Mouse (Mus musculus) embryonic facial prominence, embryonic 10.5 days (tissue): ENCODE data around the gene Stx18. TPM values are rescaled to one million over a fixed set of nuclear protein-coding genes. Genes with fewer than 3 reads are reported as not detected.
A peak's percentile ranks its signal among the peaks of the same experiment; 100 is the strongest.

ENCODE experiments used
- DNase-seq: peaks from one replicate; pipeline ENCODE4 v3.0.0-alpha.2; 2017; ENCODE audit warnings: low spot score
- H3K27ac ChIP-seq: fragments of 300-500 bp; sonication (generic); replicated peaks from 2 replicates; pipeline ENCODE4 v1.5.1; 2016; ENCODE audit warnings: mild to moderate bottlenecking
- H3K27me3 ChIP-seq: fragments of 300-500 bp; sonication (generic); replicated peaks from 2 replicates; pipeline ENCODE4 v1.6.1; 2016; ENCODE audit warnings: low read depth, mild to moderate bottlenecking; ENCODE audit not compliant: poor library complexity, severe bottlenecking
- H3K36me3 ChIP-seq: fragments of 300-500 bp; sonication (generic); replicated peaks from 2 replicates; pipeline ENCODE4 v1.6.1; 2016; ENCODE audit warnings: mild to moderate bottlenecking, moderate library complexity
- H3K4me1 ChIP-seq: fragments of 300-500 bp; sonication (generic); 2 replicates; pipeline ENCODE4 v1.6.1; 2016
- H3K4me3 ChIP-seq: fragments of 300-500 bp; sonication (generic); 2 replicates; pipeline ENCODE4 v1.5.1; 2016; ENCODE audit warnings: mild to moderate bottlenecking, moderate library complexity
- H3K9me3 ChIP-seq: fragments of 300-500 bp; sonication (generic); 2 replicates; pipeline ENCODE4 v1.6.1; 2016; ENCODE audit warnings: mild to moderate bottlenecking
- WGBS: fragments of 180-500 bp; shearing (Covaris S2); methylation state at CpG from one replicate; pipeline ENCODE4 v1.1.7; 2016; 5-methylcytosine and 5-hydroxymethylcytosine counted together
- polyA plus RNA-seq: library from polyadenylated mRNA; unstranded; fragments of >200 nt; fragmentation: Nextera tagmentation; extraction: Ambion mirVana; gene quantifications from 2 replicates; pipeline ENCODE4 v1.2.1, GENCODE M21; 2016

Stx18 gene
- polyA plus RNA-seq, 1 experiment from 2014 or later = 54.8 TPM

DNA sequence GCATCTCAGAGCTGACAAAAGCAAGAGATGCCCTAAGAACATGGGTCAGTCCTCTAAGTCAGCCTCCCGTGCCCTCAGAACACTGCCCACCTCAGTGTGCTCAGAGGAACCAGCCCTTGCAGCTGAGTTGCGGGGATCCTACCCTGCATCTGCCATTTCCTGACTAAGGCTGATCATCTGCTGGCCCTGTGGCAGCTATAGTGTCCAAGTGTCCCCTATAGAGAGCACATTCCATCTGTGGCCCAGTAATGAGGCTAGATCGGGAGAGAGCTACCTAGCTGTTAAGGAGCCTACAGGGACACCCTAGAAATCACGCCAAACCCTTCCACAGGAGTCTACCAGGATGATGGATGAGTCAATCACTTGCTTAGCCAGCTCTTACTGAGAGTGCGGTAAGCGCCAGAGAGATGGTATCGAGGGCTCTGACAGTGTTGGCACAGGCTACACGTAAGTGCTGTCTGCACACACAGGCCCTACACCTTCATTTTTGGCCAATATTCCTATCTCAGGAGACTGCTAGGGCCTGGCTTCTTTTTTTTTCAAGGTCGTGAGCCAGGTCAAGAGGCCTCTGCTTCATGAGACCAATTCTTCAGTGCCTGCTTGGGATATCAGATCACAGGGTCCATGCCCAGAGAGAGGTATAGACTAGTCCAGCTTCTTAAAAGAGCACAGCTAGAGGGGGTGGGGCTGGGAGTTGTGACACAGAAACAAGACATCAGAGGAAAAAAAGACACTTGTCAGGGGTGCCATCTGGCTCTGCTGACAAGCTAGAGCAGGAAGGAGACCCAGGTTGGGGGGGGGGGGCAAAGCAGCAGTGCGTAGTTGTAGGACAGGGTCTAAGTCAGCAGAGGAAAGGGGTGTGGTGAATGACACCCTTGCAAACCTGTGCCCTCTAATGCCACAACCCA, 113.9 kb downstream of the Stx18 start:
- H3K4me1 ChIP-seq = peaks cover 2% of the 10 kb centered on the region
- H3K4me3 ChIP-seq = no peak overlapping the region
- DNase-seq = no peak
- H3K9me3 ChIP-seq = peaks cover 11% of the 10 kb centered on the region
- peaks cover 6% of the 10 kb centered on the region for H3K27me3 ChIP-seq
- H3K27ac ChIP-seq = no peak overlapping the region
- H3K36me3 ChIP-seq = peaks cover 100% of the 10 kb centered on the region
- 90% methylated on average over 10 of the region's 10 CpGs for WGBS

DNA sequence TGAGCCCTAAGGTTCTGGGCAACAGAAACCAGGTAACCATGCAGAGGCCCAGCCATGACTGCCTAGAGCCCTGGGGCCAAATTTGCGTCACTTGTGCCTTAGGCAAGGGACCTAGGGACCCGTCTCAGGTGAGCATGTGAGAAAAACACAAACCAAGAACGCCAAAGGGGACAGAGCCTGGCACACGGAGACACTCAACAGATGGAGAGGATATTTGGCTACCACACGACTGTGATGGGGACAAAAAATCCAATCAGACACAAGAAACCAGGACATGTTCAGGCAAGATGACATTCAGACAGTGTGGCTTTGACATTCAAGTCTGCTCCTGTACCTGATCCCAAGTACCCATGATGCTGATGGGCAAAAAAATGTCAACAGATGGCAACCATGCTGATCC, 115.1 kb downstream of the Stx18 start:
- H3K4me3 ChIP-seq = no peak overlapping the region
- H3K27ac ChIP-seq = no peak overlapping the region
- H3K4me1 ChIP-seq = peaks cover 14% of the 10 kb centered on the region
- 92% methylated on average over 5 of the region's 5 CpGs for WGBS
- peaks cover 11% of the 10 kb centered on the region for H3K9me3 ChIP-seq
- H3K27me3 ChIP-seq = peaks cover 16% of the 10 kb centered on the region
- DNase-seq = no peak
- H3K36me3 ChIP-seq = peaks cover 92% of the 10 kb centered on the region

DNA sequence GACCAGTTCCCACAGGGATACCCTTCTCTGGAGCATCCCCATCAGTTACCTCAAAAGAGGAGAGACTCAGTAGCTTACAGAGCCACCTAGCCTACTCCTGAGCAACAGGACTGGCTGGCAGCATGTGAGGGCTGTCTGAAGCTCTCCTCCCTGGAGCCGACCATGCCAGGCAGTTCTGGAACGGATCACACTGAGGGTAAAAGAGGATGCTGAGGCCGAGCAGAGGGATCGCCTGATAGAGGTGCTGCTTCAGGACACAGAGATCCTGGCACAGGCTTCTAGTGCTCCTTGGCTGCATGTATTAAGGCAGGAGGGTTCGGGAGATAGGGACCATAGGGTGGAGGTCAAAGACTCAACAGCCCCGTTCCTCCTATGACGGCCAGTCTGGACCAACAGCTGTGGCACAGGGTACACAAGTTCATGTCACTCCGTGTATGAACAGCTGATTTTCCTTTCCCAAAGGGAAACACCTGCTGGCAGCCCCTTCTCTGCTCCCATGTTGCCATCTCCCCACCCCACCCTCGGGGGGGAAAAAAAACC, 119.0 kb downstream of the Stx18 start:
- WGBS = 69% methylated on average over 9 of the region's 9 CpGs
- DNase-seq = no peak
- Histone ChIP-seq H3K27me3 (peaks cover 51% of the 10 kb centered on the region), H3K4me3 (peak overlapping the region; percentile 71), H3K9me3 (peaks cover 11% of the 10 kb centered on the region), H3K4me1 (peaks cover 27% of the 10 kb centered on the region), H3K36me3 (peaks cover 53% of the 10 kb centered on the region), H3K27ac (peak overlapping the region; percentile 93; the same call in 1 of the 2 replicates)

DNA sequence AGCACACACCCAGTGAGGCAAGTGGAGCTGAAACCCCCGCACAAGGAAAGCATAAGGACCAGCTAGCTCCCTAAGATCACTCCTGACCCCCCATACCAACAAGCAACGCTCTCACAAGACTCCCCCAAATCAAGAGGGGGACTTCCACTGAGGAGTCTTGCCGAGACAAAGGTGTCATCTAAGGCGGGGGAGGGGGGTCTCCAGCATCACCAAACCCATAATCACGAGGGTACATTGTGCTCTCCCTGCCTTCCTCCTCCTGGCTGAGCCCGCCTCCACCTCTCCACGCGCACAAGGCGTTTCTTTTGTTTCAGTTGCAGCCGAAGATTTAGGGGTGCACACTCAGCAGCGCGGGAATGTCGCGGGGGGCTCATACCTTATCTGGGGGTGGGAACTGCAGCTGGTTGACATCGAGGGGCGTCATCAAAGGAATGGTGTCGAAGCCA, 120.0 kb downstream of the Stx18 start:
- DNase-seq = peak; percentile 58
- 4% methylated on average over 17 of the region's 17 CpGs for WGBS
- Histone ChIP-seq H3K36me3 (peaks cover 43% of the 10 kb centered on the region), H3K4me1 (peaks cover 33% of the 10 kb centered on the region), H3K9me3 (peaks cover 11% of the 10 kb centered on the region), H3K4me3 (peak overlapping the region; percentile 71), H3K27me3 (peaks cover 56% of the 10 kb centered on the region), H3K27ac (peak overlapping the region; percentile 93)

DNA sequence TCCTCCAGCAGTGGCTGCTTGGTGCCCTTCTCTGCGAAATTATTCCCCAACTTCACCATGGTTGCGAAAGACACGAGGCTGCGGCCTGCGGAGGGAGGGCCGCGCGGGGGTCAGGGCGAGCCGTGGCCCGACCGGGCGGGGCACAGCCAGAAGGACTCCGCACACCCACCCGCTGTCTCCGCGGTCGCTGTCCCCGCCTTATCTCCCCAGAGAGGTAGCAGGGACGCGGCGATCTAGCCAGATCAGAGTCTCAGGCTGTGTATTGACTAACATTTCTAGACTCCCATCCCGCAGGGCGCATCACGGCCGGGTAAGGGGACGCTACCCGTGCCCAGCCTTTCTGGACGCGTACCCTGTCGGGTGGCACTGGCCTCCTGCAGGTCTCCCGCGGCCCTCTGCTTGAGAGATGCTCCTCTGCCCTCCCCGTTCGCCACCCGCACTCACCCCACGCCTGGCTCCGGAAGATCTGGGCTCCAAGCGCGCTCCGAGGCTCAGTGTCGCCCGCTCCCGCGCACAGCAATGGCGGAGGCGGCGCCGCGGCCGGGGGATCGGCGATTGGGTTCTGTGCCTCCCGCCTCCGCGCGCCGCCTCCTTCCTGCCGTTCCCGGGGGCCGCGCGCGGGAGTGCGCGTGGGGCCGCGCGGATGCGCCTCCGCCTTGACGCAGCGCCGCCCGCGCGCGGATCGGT, 120.5 kb downstream of the Stx18 start:
- peaks cover 38% of the 10 kb centered on the region for H3K36me3 ChIP-seq
- peaks cover 56% of the 10 kb centered on the region for H3K27me3 ChIP-seq
- peaks cover 33% of the 10 kb centered on the region for H3K4me1 ChIP-seq
- peak overlapping the region; percentile 71 for H3K4me3 ChIP-seq
- WGBS = under 1% methylated on average over 79 of the region's 79 CpGs
- peak overlapping the region; percentile 93 for H3K27ac ChIP-seq
- peaks cover 10% of the 10 kb centered on the region for H3K9me3 ChIP-seq
- peak; percentile 80 for DNase-seq

DNA sequence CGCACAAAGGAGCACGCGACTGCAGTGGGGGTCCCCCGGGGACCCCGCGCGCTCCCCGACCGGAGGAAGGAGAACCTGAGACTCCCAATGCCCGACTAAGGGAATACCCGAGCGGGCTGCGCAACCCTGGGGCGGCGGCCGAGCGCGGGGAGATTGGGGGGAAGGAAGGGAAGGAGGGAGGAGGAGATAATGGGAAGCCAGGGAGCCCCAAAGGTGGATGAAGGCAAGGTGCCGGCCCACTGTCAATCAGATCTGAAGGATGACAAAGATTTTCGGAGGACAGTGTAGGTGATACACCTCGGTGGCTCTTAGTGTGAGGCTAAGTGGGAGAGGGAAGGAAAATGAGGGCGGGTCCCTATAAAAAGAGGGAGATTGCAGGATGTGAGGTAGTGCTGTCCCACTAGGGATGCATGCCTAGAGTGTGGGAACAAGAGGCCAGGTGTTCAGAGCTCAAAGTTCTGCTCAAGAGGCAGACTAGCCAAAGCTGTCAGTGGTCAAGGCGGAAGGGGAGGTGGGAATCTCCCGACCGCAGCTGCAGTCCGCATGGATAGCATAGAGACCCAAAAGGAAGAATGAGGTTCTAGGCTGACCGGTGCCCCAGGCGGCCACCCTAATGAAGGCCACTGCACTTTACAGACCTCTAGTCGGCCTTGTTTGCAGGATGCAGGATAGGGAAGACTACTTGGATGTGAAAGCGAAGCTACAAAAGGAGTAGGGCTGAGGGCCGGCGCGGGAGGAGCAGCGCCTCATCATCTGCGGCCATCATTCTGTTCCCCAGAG, 121.3 kb downstream of the Stx18 start, which contains the start of gene Nsg1:
Nsg1 (minus strand) TSS at position 274 of the 780 bp plus-strand sequence.
- H3K36me3 ChIP-seq = peaks cover 30% of the 10 kb centered on the region
- peak; percentile 39 for DNase-seq
- peak within 1 kb of the TSS; percentile 93 for H3K27ac ChIP-seq
- WGBS = 7% methylated on average over 35 of the region's 35 CpGs
- H3K9me3 ChIP-seq = peaks cover 3% of the 10 kb centered on the region
- H3K4me1 ChIP-seq = peaks cover 33% of the 10 kb centered on the region
- H3K4me3 ChIP-seq = peak within 1 kb of the TSS; percentile 71
- H3K27me3 ChIP-seq = peaks cover 56% of the 10 kb centered on the region

DNA sequence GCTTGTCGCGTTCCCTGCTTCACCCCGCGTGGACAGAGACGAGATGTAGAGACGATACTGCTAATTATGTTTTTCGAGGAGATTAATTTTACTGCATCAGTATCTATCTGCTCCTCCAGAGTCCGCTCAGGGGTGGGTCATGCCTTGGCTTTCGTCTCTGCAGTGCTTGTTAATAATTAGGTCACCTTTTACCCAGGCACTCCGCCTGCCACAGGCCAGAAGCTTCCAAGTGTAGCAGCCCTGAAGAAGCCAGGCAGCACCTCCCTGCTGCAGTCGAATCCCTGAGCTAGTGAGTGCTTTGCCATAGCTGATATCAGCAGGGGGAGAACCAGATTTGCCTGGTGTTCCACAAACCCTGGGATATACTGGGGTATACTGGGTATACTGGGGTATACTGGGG, 130.0 kb downstream of the Stx18 start:
- 87% methylated on average over 11 of the region's 11 CpGs for WGBS
- Histone ChIP-seq H3K27me3 (no peaks in the 10 kb centered on the region), H3K4me1 (no peaks in the 10 kb centered on the region; the same call in 1 of the 2 replicates)

DNA sequence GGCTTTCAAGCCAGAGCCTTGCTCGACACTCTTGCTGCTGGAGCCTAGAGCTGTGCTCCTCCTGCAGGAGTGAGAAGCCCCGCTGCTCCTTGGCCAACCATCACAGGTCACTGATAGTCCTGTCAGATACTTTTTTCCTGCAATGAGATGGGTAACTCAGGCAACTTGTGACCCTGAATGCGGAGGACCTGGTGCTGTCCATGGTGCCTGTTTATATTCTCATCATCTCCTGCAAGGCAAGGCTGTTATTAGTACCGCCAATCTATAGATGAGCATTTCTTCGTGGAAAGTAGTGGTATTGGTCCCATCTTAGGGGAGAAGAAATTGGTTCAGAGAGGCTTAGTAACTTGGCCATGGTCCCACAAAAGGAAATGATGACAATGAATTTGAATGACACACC, 135.2 kb downstream of the Stx18 start:
- Histone ChIP-seq H3K4me1 (no peaks in the 10 kb centered on the region), H3K4me3 (no peak overlapping the region), H3K9me3 (no peaks in the 10 kb centered on the region), H3K27me3 (no peaks in the 10 kb centered on the region), H3K36me3 (no peaks in the 10 kb centered on the region), H3K27ac (no peak overlapping the region)
- WGBS = 58% methylated on average over 5 of the region's 5 CpGs
- peak; percentile 30 for DNase-seq

More for the DNA sequence above, 130.0 kb downstream of the Stx18 start:
- no peak for DNase-seq
- Histone ChIP-seq H3K27ac (no peak overlapping the region), H3K9me3 (no peaks in the 10 kb centered on the region), H3K36me3 (no peaks in the 10 kb centered on the region), H3K4me3 (no peak overlapping the region)

DNA sequence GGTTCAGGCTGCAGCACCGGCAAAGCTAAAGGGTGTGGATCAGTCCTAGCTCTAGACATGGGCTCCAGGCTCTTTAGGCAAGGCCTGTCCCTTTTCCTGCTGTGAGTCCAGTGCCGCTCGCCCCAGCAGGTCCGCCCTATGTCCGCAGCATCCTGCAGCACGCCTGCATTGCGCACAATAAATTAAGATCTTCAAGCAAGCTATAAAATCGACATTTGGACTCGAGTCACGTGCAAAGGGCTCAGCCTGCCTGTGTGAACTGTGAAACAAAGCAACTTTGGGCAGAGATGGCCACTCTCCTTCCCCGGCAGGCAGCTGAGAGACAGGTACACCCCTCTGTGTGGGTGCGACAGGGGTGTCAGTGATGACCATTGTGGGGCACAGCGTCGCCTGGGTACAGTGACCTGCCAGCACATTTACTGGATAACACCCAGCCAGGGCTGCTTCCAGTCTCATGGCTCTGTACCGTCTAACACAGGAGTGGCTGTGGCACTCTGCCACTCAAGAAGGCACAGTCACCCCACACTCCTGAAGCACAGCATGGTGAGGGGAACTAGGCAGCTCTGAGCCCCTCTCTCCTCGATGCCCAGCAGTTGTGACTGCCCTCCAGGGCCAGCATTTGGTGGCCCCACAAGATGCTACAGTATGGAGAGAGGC, 135.8 kb downstream of the Stx18 start:
- no peak overlapping the region for H3K4me3 ChIP-seq
- WGBS = 87% methylated on average over 16 of the region's 16 CpGs
- H3K9me3 ChIP-seq = no peaks in the 10 kb centered on the region
- no peak overlapping the region for H3K27ac ChIP-seq
- no peaks in the 10 kb centered on the region for H3K36me3 ChIP-seq
- H3K27me3 ChIP-seq = no peaks in the 10 kb centered on the region
- DNase-seq = no peak
- H3K4me1 ChIP-seq = no peaks in the 10 kb centered on the region

DNA sequence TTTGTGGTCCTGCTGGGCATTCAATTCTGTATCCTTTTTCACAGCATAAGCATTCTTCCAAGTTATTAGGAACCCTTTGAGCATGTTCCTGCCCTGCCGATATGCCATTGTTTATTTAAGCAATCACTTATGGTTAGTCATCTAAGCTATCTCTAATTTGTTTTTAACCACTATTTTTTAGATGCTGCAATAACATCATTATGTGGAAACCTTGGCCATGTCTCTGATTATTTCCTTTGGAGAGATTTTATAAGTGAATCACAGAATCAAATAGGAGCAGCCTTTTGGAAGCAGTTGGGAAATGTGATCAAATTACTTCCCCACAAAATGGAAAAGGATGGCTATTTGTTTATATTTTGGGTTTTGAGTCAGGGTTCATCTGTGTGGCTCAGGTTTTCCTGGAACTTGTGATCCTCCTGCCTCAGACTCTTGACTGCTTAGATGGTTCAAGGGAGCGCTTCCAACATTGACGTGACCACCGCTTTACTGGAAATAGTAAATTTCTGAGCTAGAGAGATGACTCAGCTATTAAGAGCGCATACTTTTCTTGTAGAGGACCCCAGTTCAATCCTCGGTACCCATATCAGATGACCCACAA, 146.2 kb downstream of the Stx18 start:
- Histone ChIP-seq H3K4me3 (no peak overlapping the region), H3K4me1 (no peaks in the 10 kb centered on the region), H3K9me3 (no peaks in the 10 kb centered on the region), H3K27me3 (no peaks in the 10 kb centered on the region), H3K27ac (no peak overlapping the region), H3K36me3 (no peaks in the 10 kb centered on the region)
- 87% methylated on average over 6 of the region's 6 CpGs for WGBS
- no peak for DNase-seq

DNA sequence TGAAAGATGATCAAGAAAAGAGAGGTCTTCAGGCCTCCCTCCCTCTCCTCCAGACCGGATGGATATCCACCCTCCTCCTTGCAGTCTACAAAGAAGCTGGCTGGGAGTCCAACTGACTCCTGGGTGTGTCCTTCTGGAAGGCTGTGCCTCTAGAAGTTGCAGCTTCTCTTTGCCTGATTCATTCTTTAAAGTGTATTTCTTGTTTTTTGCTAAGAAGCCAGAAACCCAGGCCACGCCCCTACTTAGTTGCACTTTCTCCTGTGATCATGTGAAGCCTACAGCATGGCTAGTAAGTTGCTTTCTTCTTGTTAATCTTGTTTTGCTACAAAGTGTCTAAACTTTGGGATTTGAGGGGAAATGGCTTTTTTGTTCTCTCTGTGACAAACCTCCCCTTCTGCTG, 148.5 kb downstream of the Stx18 start:
- Histone ChIP-seq H3K27ac (no peak overlapping the region), H3K4me1 (no peaks in the 10 kb centered on the region), H3K4me3 (no peak overlapping the region), H3K36me3 (no peaks in the 10 kb centered on the region), H3K9me3 (no peaks in the 10 kb centered on the region), H3K27me3 (no peaks in the 10 kb centered on the region)
- WGBS = 86% methylated on average over 2 of the region's 2 CpGs
- DNase-seq = no peak
